Mouse (Mus musculus): ENCODE results near the gene Scp2d1. TPM values are rescaled to one million over a fixed set of nuclear protein-coding genes. Genes with fewer than 3 reads are reported as not detected.

The Scp2d1 gene
- polyA plus RNA-seq, 2 experiments = not detected

DNA sequence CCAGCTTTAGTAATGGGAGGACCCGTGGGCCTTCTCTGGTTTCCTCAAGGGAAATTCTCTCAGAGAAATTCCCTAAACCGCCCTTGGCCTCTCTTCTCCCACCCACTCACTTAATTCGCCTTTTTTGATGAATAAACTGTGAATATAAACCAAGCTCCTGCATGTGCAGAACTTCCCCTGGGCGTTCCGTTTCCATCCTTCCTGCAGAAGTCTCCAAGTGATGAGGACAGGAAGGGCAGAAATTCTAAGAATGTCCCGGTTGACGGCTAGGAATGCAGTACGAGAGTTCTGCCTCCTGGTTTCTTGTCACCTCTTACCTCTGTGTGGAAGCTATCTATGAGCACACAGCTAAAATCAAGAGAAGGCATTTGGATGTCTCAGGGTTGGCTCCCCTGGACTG lies 25.9 kb upstream of the Scp2d1 start:
- ATAC-seq (ENCODE audit: insufficient read depth) (no peak), DNase-seq (ENCODE audit: low read depth in 3 of 3, low spot score in 3 of 3) (no peak)
- H3K4me2 ChIP-seq (ENCODE audit: low read depth) = no peak overlapping the region
- H3K27ac ChIP-seq = no peak overlapping the region
- H3K27me3 ChIP-seq (ENCODE audit: control insufficient read depth, insufficient read depth, low read length) = no peaks in the 10 kb centered on the region
- no peaks in the 10 kb centered on the region for H3K36me3 ChIP-seq (replicated peaks; ENCODE audit: control insufficient read depth, insufficient read depth, low read depth)
- TF ChIP-seq EP300 (IDR thresholded peaks at IDR 0.05; ENCODE audit: low read depth) (no peak), CTCF (IDR thresholded peaks at IDR 0.05; ENCODE audit: low read depth) (no peak)
- H3K4me1 ChIP-seq (replicated peaks; ENCODE audit: control insufficient read depth in 2 of 2, insufficient read depth in 2 of 2, low read length in 1 of 2) = no peaks in the 10 kb centered on the region
- H3K4me3 ChIP-seq (ENCODE audit: insufficient read depth in 1 of 2, low read depth in 2 of 2, low read length in 2 of 2) = no peak overlapping the region
- no peaks in the 10 kb centered on the region for H3K9me3 ChIP-seq (ENCODE audit: control insufficient read depth, low read length)
- WGBS (ENCODE audit: insufficient replicate concordance) = 49% methylated on average over 8 of the region's 8 CpGs
- no peak overlapping the region for H3K9ac ChIP-seq (replicated peaks)

DNA sequence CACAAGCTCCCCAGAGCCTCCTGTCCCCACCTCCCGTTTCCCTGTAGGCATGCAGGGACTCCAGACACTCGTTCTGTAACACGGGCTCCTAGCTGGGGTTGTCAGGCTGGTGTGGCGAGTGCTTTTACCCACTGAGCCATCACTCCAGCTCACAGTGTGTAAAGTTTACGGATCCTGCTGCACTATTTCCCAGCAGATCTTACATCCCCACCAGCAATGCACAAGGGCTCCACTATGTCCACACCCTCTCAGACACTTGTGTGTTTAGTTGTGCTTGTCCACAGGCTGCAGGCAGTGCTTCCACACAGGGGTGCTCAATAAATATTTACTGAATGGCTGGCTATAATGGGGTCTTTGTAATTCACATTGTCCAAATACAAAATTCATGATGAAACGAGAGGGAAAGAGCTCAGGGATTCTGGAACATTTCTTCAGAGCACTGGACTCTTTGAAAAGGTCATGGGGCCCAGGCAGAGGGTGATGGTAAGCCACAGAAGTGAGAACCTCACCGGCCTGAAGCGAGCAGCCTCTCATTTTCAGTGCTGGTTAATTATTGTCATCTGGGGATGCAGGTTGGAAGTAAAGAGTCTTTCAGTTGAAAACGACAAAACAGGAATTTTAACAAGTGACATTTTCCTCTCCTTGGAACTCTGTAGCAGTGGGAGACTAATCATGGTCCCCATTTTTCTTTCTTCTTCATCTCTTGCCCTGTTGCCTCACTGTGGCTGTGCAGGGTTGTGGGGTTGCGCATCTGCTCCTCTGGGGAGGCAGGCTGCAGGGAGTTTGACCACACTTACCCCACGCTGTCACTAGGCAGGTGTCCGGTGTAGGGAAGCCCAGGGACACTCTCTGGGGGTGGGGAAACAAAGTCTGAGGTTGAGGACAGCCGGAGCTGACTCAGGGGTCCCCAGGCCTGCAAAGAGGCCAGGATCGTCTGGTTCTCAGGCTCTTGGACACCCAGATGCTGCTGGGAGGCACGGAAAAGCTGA lies 15.4 kb upstream of the Scp2d1 start:
- no peak overlapping the region for H3K4me3 ChIP-seq (ENCODE audit: insufficient read depth in 1 of 2, low read depth in 2 of 2, low read length in 2 of 2)
- no peaks in the 10 kb centered on the region for H3K4me1 ChIP-seq (replicated peaks; ENCODE audit: control insufficient read depth in 2 of 2, insufficient read depth in 2 of 2, low read length in 1 of 2)
- H3K4me2 ChIP-seq (ENCODE audit: low read depth) = no peak overlapping the region
- 47% methylated on average over 15 of the region's 15 CpGs for WGBS (ENCODE audit: insufficient replicate concordance)
- H3K9ac ChIP-seq (replicated peaks) = no peak overlapping the region
- no peaks in the 10 kb centered on the region for H3K36me3 ChIP-seq (replicated peaks; ENCODE audit: control insufficient read depth, insufficient read depth, low read depth)
- TF ChIP-seq CTCF (IDR thresholded peaks at IDR 0.05; ENCODE audit: low read depth) (no peak), EP300 (IDR thresholded peaks at IDR 0.05; ENCODE audit: low read depth) (no peak)
- H3K9me3 ChIP-seq (ENCODE audit: control insufficient read depth, low read length) = no peaks in the 10 kb centered on the region
- H3K27ac ChIP-seq = no peak overlapping the region
- no peak for ATAC-seq (ENCODE audit: insufficient read depth)
- no peak for DNase-seq (ENCODE audit: low read depth in 3 of 3, low spot score in 3 of 3)
- H3K27me3 ChIP-seq (ENCODE audit: control insufficient read depth, insufficient read depth, low read length) = no peaks in the 10 kb centered on the region

DNA sequence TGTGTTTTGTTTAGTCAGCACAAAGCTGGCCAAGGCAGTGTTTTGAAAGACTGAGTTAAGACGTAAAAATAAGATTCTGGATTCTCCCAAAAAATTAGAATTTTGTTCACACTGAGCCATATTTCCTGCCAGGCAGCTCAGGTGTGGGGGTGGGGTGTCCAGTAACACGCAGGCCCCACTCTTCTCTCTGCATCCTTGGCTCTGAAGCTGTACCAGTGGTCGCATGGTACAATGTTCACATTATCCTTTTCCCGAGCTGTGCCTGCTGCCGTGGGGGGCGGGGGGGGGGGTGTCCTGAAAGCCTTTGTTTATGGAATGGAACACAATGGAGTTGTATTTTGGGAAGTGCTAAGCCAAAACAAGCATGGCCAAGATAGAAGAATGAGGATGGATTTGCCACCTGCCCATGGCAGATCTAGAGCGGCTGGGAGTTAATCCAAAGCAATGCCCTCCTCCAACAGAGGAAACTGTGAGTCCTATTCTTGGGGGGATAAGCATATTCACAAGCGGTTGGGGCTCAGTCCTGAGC lies 5.1 kb downstream of the Scp2d1 start:
- Histone ChIP-seq H3K36me3 (replicated peaks; ENCODE audit: control insufficient read depth, insufficient read depth, low read depth) (no peaks in the 10 kb centered on the region), H3K27ac (no peak overlapping the region), H3K4me2 (ENCODE audit: low read depth) (no peak overlapping the region), H3K9me3 (ENCODE audit: control insufficient read depth, low read length) (no peaks in the 10 kb centered on the region), H3K4me3 (ENCODE audit: insufficient read depth in 1 of 2, low read depth in 2 of 2, low read length in 2 of 2) (no peak overlapping the region), H3K9ac (replicated peaks) (no peak overlapping the region), H3K4me1 (replicated peaks; ENCODE audit: control insufficient read depth in 2 of 2, insufficient read depth in 2 of 2, low read length in 1 of 2) (no peaks in the 10 kb centered on the region), H3K27me3 (ENCODE audit: control insufficient read depth, insufficient read depth, low read length) (no peaks in the 10 kb centered on the region)
- TF ChIP-seq EP300 (IDR thresholded peaks at IDR 0.05; ENCODE audit: low read depth) (no peak), CTCF (IDR thresholded peaks at IDR 0.05; ENCODE audit: low read depth) (no peak)
- ATAC-seq (ENCODE audit: insufficient read depth) (no peak), DNase-seq (ENCODE audit: low read depth in 3 of 3, low spot score in 3 of 3) (no peak)
- 64% methylated on average over 8 of the region's 8 CpGs for WGBS (ENCODE audit: insufficient replicate concordance)

DNA sequence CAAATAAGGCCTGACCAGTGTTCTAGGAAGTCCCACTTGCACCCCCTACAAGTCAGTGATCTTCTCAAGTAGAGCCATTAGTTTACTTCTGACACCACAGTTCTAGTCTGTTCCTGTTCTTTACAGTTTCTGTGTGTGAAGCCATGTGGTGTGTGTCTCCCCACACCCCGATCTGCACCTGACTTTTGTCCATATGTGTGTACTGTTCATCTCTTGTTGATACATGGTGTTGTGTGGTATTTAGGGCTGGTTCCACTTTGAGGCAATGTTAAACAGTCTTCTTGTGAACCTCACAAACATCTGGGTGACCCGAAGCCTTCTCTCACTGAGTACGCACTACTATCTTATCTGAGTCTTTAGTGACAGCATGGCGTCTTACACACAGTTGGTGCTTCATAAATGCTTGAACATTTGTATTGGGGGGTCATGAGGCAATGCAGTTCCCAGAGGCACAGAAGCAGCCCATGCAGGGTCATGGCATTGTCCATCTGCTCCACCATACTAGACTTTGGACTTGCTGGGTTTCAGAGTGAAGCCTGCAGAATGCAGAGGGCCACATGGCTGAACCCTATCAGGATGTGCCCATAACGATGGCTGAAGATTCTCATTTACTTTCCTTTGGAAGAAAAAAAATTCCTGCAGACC lies 13.3 kb downstream of the Scp2d1 start:
- no peak overlapping the region for H3K4me2 ChIP-seq (ENCODE audit: low read depth)
- H3K36me3 ChIP-seq (replicated peaks; ENCODE audit: control insufficient read depth, insufficient read depth, low read depth) = no peaks in the 10 kb centered on the region
- TF ChIP-seq EP300 (IDR thresholded peaks at IDR 0.05; ENCODE audit: low read depth) = no peak
- no peak for TF ChIP-seq CTCF (IDR thresholded peaks at IDR 0.05; ENCODE audit: low read depth)
- H3K27ac ChIP-seq = no peak overlapping the region
- ATAC-seq (ENCODE audit: insufficient read depth) = no peak
- H3K4me3 ChIP-seq (ENCODE audit: insufficient read depth in 1 of 2, low read depth in 2 of 2, low read length in 2 of 2) = no peak overlapping the region
- H3K4me1 ChIP-seq (replicated peaks; ENCODE audit: control insufficient read depth in 2 of 2, insufficient read depth in 2 of 2, low read length in 1 of 2) = no peaks in the 10 kb centered on the region
- H3K9me3 ChIP-seq (ENCODE audit: control insufficient read depth, low read length) = no peaks in the 10 kb centered on the region
- WGBS (ENCODE audit: insufficient replicate concordance) = 68% methylated on average over 5 of the region's 5 CpGs
- no peak for DNase-seq (ENCODE audit: low read depth in 3 of 3, low spot score in 3 of 3)
- no peak overlapping the region for H3K9ac ChIP-seq (replicated peaks)
- H3K27me3 ChIP-seq (ENCODE audit: control insufficient read depth, insufficient read depth, low read length) = no peaks in the 10 kb centered on the region

DNA sequence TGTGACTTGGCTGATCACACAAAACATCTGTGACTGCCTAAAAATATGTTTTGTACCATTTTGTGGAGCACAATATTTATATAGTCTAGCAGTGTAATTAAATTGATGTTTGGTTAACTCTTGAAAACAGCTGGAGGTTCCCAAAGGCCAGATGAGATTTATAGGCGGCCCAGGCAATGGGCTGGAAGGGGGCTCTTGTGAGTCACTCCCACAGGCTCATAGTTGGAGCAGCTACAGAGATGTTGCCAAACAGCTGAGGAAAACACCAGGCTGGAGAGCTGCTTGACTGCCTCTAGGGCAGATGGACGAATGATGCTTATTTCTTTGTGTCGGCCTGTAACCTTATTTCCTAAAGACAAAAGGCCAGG lies 13.8 kb downstream of the Scp2d1 start:
- no peaks in the 10 kb centered on the region for H3K4me1 ChIP-seq (replicated peaks; ENCODE audit: control insufficient read depth in 2 of 2, insufficient read depth in 2 of 2, low read length in 1 of 2)
- no peak overlapping the region for H3K4me3 ChIP-seq (ENCODE audit: insufficient read depth in 1 of 2, low read depth in 2 of 2, low read length in 2 of 2)
- H3K27ac ChIP-seq = no peak overlapping the region
- DNase-seq (ENCODE audit: low read depth in 3 of 3, low spot score in 3 of 3) (no peak), ATAC-seq (ENCODE audit: insufficient read depth) (no peak)
- no peaks in the 10 kb centered on the region for H3K9me3 ChIP-seq (ENCODE audit: control insufficient read depth, low read length)
- no peak overlapping the region for H3K4me2 ChIP-seq (ENCODE audit: low read depth)
- TF ChIP-seq CTCF (IDR thresholded peaks at IDR 0.05; ENCODE audit: low read depth) (no peak), EP300 (IDR thresholded peaks at IDR 0.05; ENCODE audit: low read depth) (no peak)
- no peaks in the 10 kb centered on the region for H3K27me3 ChIP-seq (ENCODE audit: control insufficient read depth, insufficient read depth, low read length)
- 56% methylated on average over 3 of the region's 3 CpGs for WGBS (ENCODE audit: insufficient replicate concordance)
- H3K36me3 ChIP-seq (replicated peaks; ENCODE audit: control insufficient read depth, insufficient read depth, low read depth) = no peaks in the 10 kb centered on the region
- H3K9ac ChIP-seq (replicated peaks) = no peak overlapping the region
